Mouse (Mus musculus) adrenal gland, adult 8-10 months (tissue): ENCODE data around the gene Arhgap24. TPM values are rescaled to one million over a fixed set of nuclear protein-coding genes. Genes with fewer than 3 reads are reported as not detected.

ENCODE experiments used
- DNase-seq: peaks from one replicate; pipeline ENCODE4 v3.0.0; 2022
- total RNA-seq, 4 experiments: library from RNA; stranded (reverse); gene quantifications; 2 replicates each; pipeline ENCODE4 v1.2.4; 2022

Arhgap24 gene
- total RNA-seq, result 10 to 100 TPM in 2 of 4 experiments, 1 to 10 TPM in 2; 9.3 to 15.2 (median 11.9) TPM

- peak; percentile 52 for DNase-seq
Measured at GRCm38 (mm10) chr5:102481215-102482211, at the start of gene Arhgap24. Gene Arhgap24 (plus strand): TSS chr5:102481391.

GRCm38 (mm10) chr5:102434182-102434581 is 47.0 kb upstream of the Arhgap24 start:
- DNase-seq, result no peak

GRCm38 (mm10) chr5:102436581-102436980 is 44.6 kb upstream of the Arhgap24 start:
- DNase-seq, result no peak

- DNase-seq, result no peak
Measured at GRCm38 (mm10) chr5:102439119-102439877, 41.9 kb upstream of the Arhgap24 start.

GRCm38 (mm10) chr5:102447436-102447835 is 33.8 kb upstream of the Arhgap24 start:
- DNase-seq, result no peak

- no peak for DNase-seq
Measured at GRCm38 (mm10) chr5:102450897-102451296, 30.3 kb upstream of the Arhgap24 start.

- DNase-seq, result no peak
Measured at GRCm38 (mm10) chr5:102452079-102452797, 29.0 kb upstream of the Arhgap24 start.

GRCm38 (mm10) chr5:102453324-102453723 is 27.9 kb upstream of the Arhgap24 start:
- no peak for DNase-seq

- no peak for DNase-seq
Measured at GRCm38 (mm10) chr5:102455247-102455646, 25.9 kb upstream of the Arhgap24 start.

GRCm38 (mm10) chr5:102460452-102461197 is 20.6 kb upstream of the Arhgap24 start:
- peak; percentile 18 for DNase-seq

GRCm38 (mm10) chr5:102462948-102463347 is 18.2 kb upstream of the Arhgap24 start:
- DNase-seq, result peak; percentile 3

- DNase-seq, result no peak
Measured at GRCm38 (mm10) chr5:102465372-102465771, 15.8 kb upstream of the Arhgap24 start.

- no peak for DNase-seq
Measured at GRCm38 (mm10) chr5:102468292-102468691, 12.9 kb upstream of the Arhgap24 start.

GRCm38 (mm10) chr5:102470284-102470683 is 10.9 kb upstream of the Arhgap24 start:
- DNase-seq, result no peak

GRCm38 (mm10) chr5:102478076-102478475 is 3.1 kb upstream of the Arhgap24 start:
- no peak for DNase-seq

GRCm38 (mm10) chr5:102483285-102483975 is 2.2 kb downstream of the Arhgap24 start:
- DNase-seq, result no peak

- no peak for DNase-seq
Measured at GRCm38 (mm10) chr5:102491554-102491953, 10.4 kb downstream of the Arhgap24 start.

GRCm38 (mm10) chr5:102492152-102492551 is 11.0 kb downstream of the Arhgap24 start:
- no peak for DNase-seq

- no peak for DNase-seq
Measured at GRCm38 (mm10) chr5:102494827-102495226, 13.6 kb downstream of the Arhgap24 start.

- no peak for DNase-seq
Measured at GRCm38 (mm10) chr5:102497205-102497604, 16.0 kb downstream of the Arhgap24 start.

- no peak for DNase-seq
Measured at GRCm38 (mm10) chr5:102498747-102499146, 17.6 kb downstream of the Arhgap24 start.
